ENCODE assay signal across 9 mouse cellular contexts in the genomic region with DNA sequence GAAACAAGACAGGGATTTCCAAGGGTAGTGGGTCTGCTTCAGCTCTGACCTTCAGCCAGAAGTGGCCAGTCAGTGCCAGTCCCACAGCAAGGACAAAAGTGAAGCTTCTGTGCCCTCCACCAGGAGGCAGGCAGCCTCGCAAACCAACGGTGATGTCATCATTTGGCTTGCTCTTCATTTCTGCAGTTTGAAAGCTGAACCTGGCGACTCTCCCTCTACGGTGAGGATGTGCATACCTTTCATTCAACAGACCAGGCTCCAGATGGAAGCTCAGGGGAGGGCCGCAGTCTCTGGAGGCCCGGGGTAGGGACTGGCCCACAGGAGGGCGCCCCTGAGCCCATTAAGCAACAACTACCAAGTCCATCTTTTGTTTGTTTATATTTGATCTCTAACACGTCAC. TPM values are rescaled to one million over a fixed set of nuclear protein-coding genes. Genes with fewer than 3 reads are reported as not detected.
DNase-seq lines count a peak whose midpoint lies in the region; ATAC-seq and TF ChIP-seq lines count a peak whose summit lies in the region.
"Had no signal": no experiment of that assay in that cellular context is flagged by ENCODE, and none has a peak within 500 bp of the region (broad histone marks: within the 10 kb centered on the region; RNA-seq: fewer than 3 reads in every experiment).

No protein-coding gene starts in this region.

- H3K9me3 ChIP-seq in ES-Bruce4 (replicated peaks; ENCODE audit: control insufficient read depth, insufficient read depth, low read length, poor library complexity, severe bottlenecking) = no peaks in the 10 kb centered on the region
- H3K9me3 ChIP-seq in lung, embryonic 15.5 days = no peaks in the 10 kb centered on the region

- no peaks in the 10 kb centered on the region for H3K27me3 ChIP-seq in ES-Bruce4 (ENCODE audit: control insufficient read depth, insufficient read depth, low read length, poor library complexity, severe bottlenecking)
- no peaks in the 10 kb centered on the region for H3K27me3 ChIP-seq in lung, embryonic 15.5 days

- TF ChIP-seq POLR2A in ES-Bruce4 (IDR thresholded peaks at IDR 0.05; ENCODE audit: insufficient read depth, low read length) = no peak

- H3K9ac ChIP-seq in ES-Bruce4 (ENCODE audit: low read depth, poor library complexity, severe bottlenecking) = no peak overlapping the region
- no peak overlapping the region for H3K9ac ChIP-seq in lung, embryonic 15.5 days

- 5% methylated on average over 8 of the region's 8 CpGs for WGBS in lung, embryonic 15.5 days

- H3K36me3 ChIP-seq in ES-Bruce4 (ENCODE audit: control insufficient read depth, insufficient read depth, low read length, poor library complexity, severe bottlenecking) = no peaks in the 10 kb centered on the region
- H3K36me3 ChIP-seq in lung, embryonic 15.5 days = no peaks in the 10 kb centered on the region

- peak; percentile 95 for DNase-seq in cerebellum, adult 11-12 months
- peak; percentile 52 for DNase-seq in forelimb bud, embryonic 11.5 days (ENCODE audit: low read depth, low spot score)
- peak; percentile 67 to 74 for DNase-seq in heart, postnatal 36 days
- peak; percentile 43 to 77 for DNase-seq in layer of hippocampus, adult 18-20 months (ENCODE audit: low spot score in 2 of 2)
- peak; percentile 21 for DNase-seq in ovary, postnatal 10 days (ENCODE audit: low spot score)
- peak; percentile 83 for DNase-seq in thymus, postnatal 0 days (ENCODE audit: low spot score)

- peak; percentile 45 for TF ChIP-seq CTCF in ES-Bruce4 (IDR thresholded peaks at IDR 0.05; ENCODE audit: low read depth, low read length)

- 0 out of 2 replicates have a peak overlapping the region, but pooled peaks have one; percentile 2 for H3K4me3 ChIP-seq in ES-Bruce4 (ENCODE audit: low read depth, low read length)
- peak overlapping the region; percentile 11; the same call in 1 of the 2 replicates for H3K4me3 ChIP-seq in lung, embryonic 15.5 days
- H3K4me3 ChIP-seq: erythroblast, embryonic 14.5 days had no signal

- 0 out of 2 replicates have a peak, but pooled peaks have one; percentile 16 for TF ChIP-seq EP300 in ES-Bruce4 (IDR thresholded peaks at IDR 0.05; ENCODE audit: insufficient read depth, low read depth, low read length)

- peak; percentile 64; the same call in 1 of the 2 replicates for ATAC-seq in lung, embryonic 15.5 days (ENCODE audit: borderline replicate concordance, extremely low read depth, low FRiP score, low TSS enrichment)

- H3K27ac ChIP-seq in ES-Bruce4 (ENCODE audit: insufficient read depth, low read length) = peak overlapping the region; percentile 27; the same call in 1 of the 2 replicates
- no peak overlapping the region for H3K27ac ChIP-seq in lung, embryonic 15.5 days

- intact Hi-C loops in heart, postnatal 36 days (cut with DNase I) = loop anchor here (5.0 kb wide), 1 partner anchor 145 kb away; no protein-coding TSS in a partner anchor

- H3K4me2 ChIP-seq in lung, embryonic 15.5 days = peak overlapping the region; percentile 42

- H3K4me1 ChIP-seq in ES-Bruce4 (ENCODE audit: control insufficient read depth, insufficient read depth, low read length) = peaks cover 4% of the 10 kb centered on the region
- 0 out of 2 replicates have a peak, but pooled peaks cover 9% of the 10 kb centered on the region for H3K4me1 ChIP-seq in lung, embryonic 15.5 days

RNA-seq across cellular contexts. Expression of a gene that starts 43.5 kb away (rescaled TPM):
- 46.8 and 48.1 TPM in 2 replicates for polyA plus RNA-seq in ES-Bruce4 (2011; ENCODE audit: insufficient read depth, insufficient read length, low read depth, missing spikeins)
- 10 to 100 TPM; 37.8 to 37.9 TPM for total RNA-seq in heart, postnatal 36 days (2021)
- total RNA-seq in layer of hippocampus, adult 18-20 months (2021) = 100 to 1,000 TPM; 166 to 179 TPM
- 55.5 and 61.4 TPM in 2 replicates for polyA plus RNA-seq in lung, embryonic 15.5 days (2015; fragmentation: Nextera tagmentation; extraction: Ambion mirVana)
- polyA plus RNA-seq in thymus, postnatal 0 days (2015; fragmentation: Nextera tagmentation; extraction: Ambion mirVana) = 55.0 and 59.5 TPM in 2 replicates

Comparison
In these comparisons a context has a peak if more than half of its experiments do, and no peak if none do; other contexts are left out.
1. DNase-seq: peak in every context shown above with its lines; median percentile 95 in cerebellum, adult 11-12 months; 83 in thymus, postnatal 0 days; 70 in heart, postnatal 36 days; 60 in layer of hippocampus, adult 18-20 months; 52 in forelimb bud, embryonic 11.5 days; 21 in ovary, postnatal 10 days.